Mouse (Mus musculus): ENCODE data around the gene Foxb2. TPM values are rescaled to one million over a fixed set of nuclear protein-coding genes. Genes with fewer than 3 reads are reported as not detected.

The Foxb2 gene
- polyA plus RNA-seq, 1 experiment from 2014 or later: not detected

DNA sequence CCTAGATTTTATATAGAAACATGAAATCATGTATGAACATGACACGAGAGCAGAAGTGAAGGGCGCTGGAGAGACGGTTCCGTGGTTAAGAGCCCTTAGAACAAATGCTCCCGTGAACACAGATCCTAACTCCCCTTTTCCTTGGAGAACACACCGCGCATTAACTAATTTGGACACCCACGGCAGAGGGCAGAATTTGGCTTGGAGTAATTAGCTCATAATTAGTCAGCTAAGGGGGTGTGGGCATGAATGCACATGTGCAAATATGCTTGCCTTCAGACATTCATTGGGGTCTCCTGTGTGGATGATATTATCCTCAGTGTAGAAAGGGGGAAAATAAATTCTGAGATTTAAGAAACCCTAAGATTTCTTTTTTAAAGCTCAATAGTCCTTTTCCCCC lies 32.6 kb downstream of the Foxb2 start:
- no peaks in the 10 kb centered on the region for H3K36me3 ChIP-seq (ENCODE audit: insufficient read depth, low read length)
- no peak overlapping the region for H3K4me3 ChIP-seq (replicated peaks; ENCODE audit: low read depth, low read length)
- DNase-seq (ENCODE audit: low spot score): no peak
- no peaks in the 10 kb centered on the region; the same call in 1 of the 2 replicates for H3K9me3 ChIP-seq (replicated peaks; ENCODE audit: low read length)
- H3K27ac ChIP-seq: no peak overlapping the region
- ATAC-seq (replicated peaks; ENCODE audit: low FRiP score, low read depth): no peak
- WGBS: 83% methylated on average over 8 of the region's 8 CpGs
- TF ChIP-seq CTCF (IDR thresholded peaks at IDR 0.05; ENCODE audit: low read depth): no peak
- H3K4me1 ChIP-seq (replicated peaks; ENCODE audit: insufficient read depth, low read length): no peaks in the 10 kb centered on the region
- no peaks in the 10 kb centered on the region for H3K27me3 ChIP-seq (ENCODE audit: insufficient read depth, low read length)
- H3K4me2 ChIP-seq (ENCODE audit: low read length): no peak overlapping the region
- H3K9ac ChIP-seq (ENCODE audit: low read depth, low read length): no peak overlapping the region

DNA sequence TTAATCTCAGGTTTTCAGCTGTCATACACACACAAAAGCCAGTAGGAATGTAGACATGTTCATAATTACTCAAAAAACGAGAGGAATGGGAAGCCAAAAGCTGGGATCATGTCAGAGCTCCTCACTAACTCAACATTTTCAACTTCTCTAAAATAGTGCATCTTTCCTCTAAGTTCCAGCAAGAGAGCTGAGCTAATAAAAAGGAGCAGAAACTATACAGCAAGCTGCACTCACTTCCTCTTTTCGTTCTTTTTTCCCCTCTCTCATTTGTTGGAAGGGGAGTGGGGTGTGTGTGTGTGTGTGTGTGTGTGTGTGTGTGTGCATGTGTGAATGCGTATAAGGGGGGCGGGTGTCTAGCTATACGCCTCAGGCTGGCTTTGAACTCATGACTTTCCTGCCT lies 45.9 kb downstream of the Foxb2 start:
- Histone ChIP-seq H3K9ac (ENCODE audit: low read depth, low read length) (no peak overlapping the region), H3K27ac (no peak overlapping the region), H3K4me3 (replicated peaks; ENCODE audit: low read depth, low read length) (no peak overlapping the region), H3K4me2 (ENCODE audit: low read length) (no peak overlapping the region), H3K4me1 (replicated peaks; ENCODE audit: insufficient read depth, low read length) (no peaks in the 10 kb centered on the region), H3K27me3 (ENCODE audit: insufficient read depth, low read length) (no peaks in the 10 kb centered on the region), H3K36me3 (ENCODE audit: insufficient read depth, low read length) (no peaks in the 10 kb centered on the region), H3K9me3 (replicated peaks; ENCODE audit: low read length) (no peaks in the 10 kb centered on the region)
- 81% methylated on average over 5 of the region's 5 CpGs for WGBS
- no peak for DNase-seq (ENCODE audit: low spot score)
- no peak for TF ChIP-seq CTCF (IDR thresholded peaks at IDR 0.05; ENCODE audit: low read depth)
- no peak for ATAC-seq (replicated peaks; ENCODE audit: low FRiP score, low read depth)

DNA sequence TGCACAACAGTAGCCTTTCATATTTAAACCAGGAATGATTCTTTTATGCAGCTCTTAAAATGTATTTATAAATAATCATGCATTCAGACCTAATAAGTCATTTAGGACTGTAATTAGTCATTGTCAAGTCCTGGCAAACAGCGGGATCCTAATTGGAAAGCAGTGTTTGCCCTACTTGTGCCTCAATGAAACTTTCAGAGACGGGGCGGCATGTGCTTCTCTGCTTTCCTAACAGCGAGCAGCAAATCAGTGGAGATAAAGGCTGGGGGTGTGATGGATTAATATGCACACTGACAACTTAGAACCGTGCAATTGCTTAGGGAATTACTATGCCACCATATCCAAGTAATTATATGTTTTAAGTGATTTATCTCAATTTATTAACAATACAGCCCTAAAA lies 48.4 kb downstream of the Foxb2 start:
- H3K4me2 ChIP-seq (ENCODE audit: low read length): no peak overlapping the region

More for the DNA sequence above, 48.4 kb downstream of the Foxb2 start:
- Histone ChIP-seq H3K4me1 (replicated peaks; ENCODE audit: insufficient read depth, low read length) (no peaks in the 10 kb centered on the region), H3K27me3 (ENCODE audit: insufficient read depth, low read length) (no peaks in the 10 kb centered on the region), H3K9me3 (replicated peaks; ENCODE audit: low read length) (no peaks in the 10 kb centered on the region), H3K9ac (ENCODE audit: low read depth, low read length) (no peak overlapping the region), H3K4me3 (replicated peaks; ENCODE audit: low read depth, low read length) (no peak overlapping the region), H3K36me3 (ENCODE audit: insufficient read depth, low read length) (no peaks in the 10 kb centered on the region), H3K27ac (no peak overlapping the region)
- DNase-seq (ENCODE audit: low spot score) (no peak), ATAC-seq (replicated peaks; ENCODE audit: low FRiP score, low read depth) (no peak)
- TF ChIP-seq CTCF (IDR thresholded peaks at IDR 0.05; ENCODE audit: low read depth): no peak
- 62% methylated on average over 5 of the region's 5 CpGs for WGBS

Other genes starting within 250 kb of the Foxb2 start
- 9.6 TPM in 2 replicates for gene Vps13a, start 92.9 kb downstream of the Foxb2 start, polyA plus RNA-seq (2015; fragmentation: Nextera tagmentation; extraction: Ambion mirVana)
- gene Prune2, start 82.3 kb upstream of the Foxb2 start, polyA plus RNA-seq (2015; fragmentation: Nextera tagmentation; extraction: Ambion mirVana): 1.1 and 1.3 TPM in 2 replicates